Mouse (Mus musculus) bone marrow macrophage, adult 2 months (primary cell): ENCODE data around the gene Smim20.

Source experiments
- CTCF ChIP-seq: IDR thresholded peaks from 2 replicates; pipeline ENCODE4 v1.5.1; 2012; ENCODE audit warnings: low read depth, mild to moderate bottlenecking, low read length, moderate library complexity
- POLR2A ChIP-seq: IDR thresholded peaks from 2 replicates; pipeline ENCODE4 v1.6.1; 2012; ENCODE audit warnings: mild to moderate bottlenecking, low read depth, low read length, borderline replicate concordance

DNA sequence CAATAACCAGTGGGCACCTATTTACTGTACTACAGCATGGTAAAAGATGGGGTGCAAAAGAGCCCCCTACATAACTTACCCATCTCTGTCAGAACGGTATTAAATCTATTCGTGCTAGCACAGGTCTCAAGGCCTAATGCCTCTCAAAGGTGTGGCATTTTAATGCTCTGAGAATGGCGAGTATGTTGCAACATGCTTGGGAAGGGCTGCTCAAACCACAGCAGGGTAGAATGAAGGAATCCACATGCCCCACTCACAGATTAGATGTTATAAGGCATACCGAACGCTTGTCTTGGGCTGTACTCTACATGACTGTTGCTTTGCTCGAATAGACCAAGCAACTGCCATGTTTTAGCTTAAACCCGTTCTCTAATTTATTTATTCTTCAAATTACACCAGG, 27.7 kb upstream of the Smim20 start:
- TF ChIP-seq POLR2A (no peak), CTCF (no peak)
